Mouse (Mus musculus) heart, postnatal 0 days (tissue): ENCODE measurements around the gene Trim26.

Experiments
- CTCF ChIP-seq: IDR thresholded peaks from 2 replicates; pipeline ENCODE4 v1.5.1; 2016; ENCODE audit warnings: antibody characterized with exemption, control low read depth, low read depth
- EP300 ChIP-seq: IDR thresholded peaks from 2 replicates; pipeline ENCODE4 v1.6.1; 2016; ENCODE audit warnings: antibody characterized with exemption, low read depth

DNA sequence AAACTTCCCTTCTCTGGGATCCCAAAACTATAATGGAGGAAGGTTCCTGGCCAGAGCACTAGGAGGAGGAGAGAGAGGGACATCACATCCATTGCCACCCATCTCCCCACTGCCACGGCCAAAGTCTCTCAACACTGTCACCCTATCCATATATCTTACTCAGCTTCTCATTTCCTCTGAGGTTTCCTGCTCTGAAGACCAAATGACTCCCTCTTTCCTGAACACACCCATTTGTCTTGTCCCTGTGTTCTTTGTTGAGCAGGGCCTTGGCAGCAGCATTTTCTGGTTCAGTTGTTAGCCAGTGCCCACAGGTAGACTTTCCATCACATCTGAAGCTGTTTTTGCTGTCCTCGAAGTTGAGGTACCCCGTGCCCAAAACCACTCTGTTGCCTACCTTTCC lies 21.2 kb downstream of the Trim26 start:
- no peak for TF ChIP-seq EP300
- TF ChIP-seq CTCF, result no peak
